Mouse (Mus musculus) heart, adult 10 weeks (tissue): ENCODE data around the gene Gm39653. TPM values are rescaled to one million over a fixed set of nuclear protein-coding genes. Genes with fewer than 3 reads are reported as not detected.

Source experiments
- polyA plus RNA-seq: library from polyadenylated mRNA; stranded (reverse); fragments of 350-450 nt; fragmentation: Illumina TruSeq; extraction: RNeasy Lipid Tissue Mini Kit (QIAGEN cat#74804); gene quantifications from one replicate; pipeline ENCODE4 v1.2.3, GENCODE M21; 2014; ENCODE audit warnings: low read depth, low replicate concordance

Gm39653 gene
- polyA plus RNA-seq, result not detected

GRCm38 (mm10) chr1:63615668-63616067 lies at the start of gene Gm39653:
Gene Gm39653, plus strand, starts transcription at chr1:63615968.

Other genes starting within 250 kb of the Gm39653 start
- gene Adam23, start 170.1 kb upstream of the Gm39653 start, polyA plus RNA-seq, result 2.1 TPM
- not detected for gene Dytn, start 71.0 kb downstream of the Gm39653 start, polyA plus RNA-seq
- gene Mdh1b, start 114.3 kb downstream of the Gm39653 start, polyA plus RNA-seq, result not detected
- gene Fastkd2, start 114.6 kb downstream of the Gm39653 start, polyA plus RNA-seq, result 25.8 TPM
- gene 4933402D24Rik, start 153.3 kb downstream of the Gm39653 start, polyA plus RNA-seq, result not detected